ENCODE assay signal across 11 mouse cellular contexts in the genomic region with DNA sequence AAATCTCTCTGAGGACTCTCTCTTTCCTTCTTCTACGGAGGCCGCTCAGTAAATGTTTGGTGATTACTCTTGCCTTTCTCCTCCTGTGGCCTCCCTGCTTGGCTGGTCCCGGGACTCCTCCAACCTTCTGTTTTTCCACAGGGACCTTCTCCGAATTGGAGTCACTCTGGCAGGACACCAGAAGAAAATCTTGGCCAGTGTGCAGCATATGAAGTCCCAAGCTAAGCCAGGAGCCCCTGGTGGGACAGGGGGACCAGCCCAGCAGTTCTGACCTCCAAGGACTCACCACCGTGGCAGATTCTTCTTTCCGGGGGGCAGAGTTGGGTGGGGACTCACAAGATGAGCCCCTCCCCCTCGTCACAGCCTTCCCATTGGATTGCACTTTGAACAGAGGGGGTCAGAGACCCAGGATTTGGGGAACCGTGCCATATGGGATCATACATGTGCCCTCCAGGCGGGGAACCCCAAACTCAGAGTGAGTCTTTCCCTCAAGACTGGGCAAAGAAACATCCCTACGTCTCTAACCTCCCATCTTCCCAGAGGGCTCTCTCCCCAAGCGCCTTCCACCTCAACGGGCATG.
"Had no signal": no experiment of that assay in that cellular context is flagged by ENCODE, and none has a peak within 500 bp of the region (broad histone marks: within the 10 kb centered on the region; RNA-seq: fewer than 3 reads in every experiment).

No protein-coding gene starts in this region.

- H3K4me2 ChIP-seq: liver, embryonic 12.5 days; neural tube, embryonic 15.5 days had no signal

- DNase-seq: kidney, adult 11 months; left cerebral cortex, postnatal 4 days; lung, postnatal 4 days; midbrain, embryonic 14.5 days; right cerebral cortex, adult 18-20 months; right cerebral cortex, postnatal 25 days; thymus, postnatal 4 days had no signal

- H3K4me3 ChIP-seq: liver, embryonic 12.5 days; midbrain, embryonic 10.5 days; myocyte; neural tube, embryonic 15.5 days had no signal

- H3K9ac ChIP-seq: liver, embryonic 12.5 days; neural tube, embryonic 15.5 days had no signal

- ATAC-seq: liver, embryonic 12.5 days had no signal

- H3K27me3 ChIP-seq: liver, embryonic 12.5 days; neural tube, embryonic 15.5 days had no signal

- H3K27ac ChIP-seq: liver, embryonic 12.5 days; midbrain, embryonic 10.5 days; neural tube, embryonic 15.5 days had no signal

- H3K9me3 ChIP-seq: liver, embryonic 12.5 days; midbrain, embryonic 10.5 days; neural tube, embryonic 15.5 days had no signal

- H3K36me3 ChIP-seq: neural tube, embryonic 15.5 days had no signal
